Mouse (Mus musculus) testis, adult 2 months (tissue): ENCODE measurements around the gene Ssbp3.

Experiments used
- CTCF ChIP-seq: fragments of 200-500 bp; IDR thresholded peaks from 2 replicates; pipeline ENCODE4 v1.5.1; 2012; ENCODE audit warnings: low read depth, mild to moderate bottlenecking, inconsistent platforms, low read length, moderate library complexity; ENCODE audit not compliant: control insufficient read depth, insufficient read depth, insufficient replicate concordance
- POLR2A ChIP-seq: fragments of 200-500 bp; IDR thresholded peaks from 2 replicates; pipeline ENCODE4 v1.6.1; 2012; ENCODE audit warnings: low read depth, mild to moderate bottlenecking, inconsistent platforms, low read length, moderate library complexity; ENCODE audit not compliant: control insufficient read depth

- no peak for TF ChIP-seq CTCF
- TF ChIP-seq POLR2A = no peak
Measured at GRCm38 (mm10) chr4:106993053-106993452, 82.6 kb downstream of the Ssbp3 start.
